Mouse (Mus musculus) retina, postnatal 1 day (tissue): ENCODE data around the gene Ap1g1.
"Not testable (repeated sequence)": the region's sequence is repeated elsewhere in the genome, so short reads cannot be mapped to it uniquely, and the experiment has no call there.

Experiments used
- DNase-seq: peaks from one replicate; pipeline ENCODE4 v3.0.0-alpha.2; 2012

The Ap1g1 gene

GRCm38 (mm10) chr8:109778280-109778977 is at the start of gene Ap1g1:
Ap1g1 (plus strand) TSS chr8:109778554.
- peak; percentile 99 for DNase-seq

GRCm38 (mm10) chr8:109731012-109731411 is 47.3 kb upstream of the Ap1g1 start:
- no peak for DNase-seq

GRCm38 (mm10) chr8:109734018-109734417 is 44.3 kb upstream of the Ap1g1 start:
- DNase-seq: no peak

GRCm38 (mm10) chr8:109736819-109737218 is 41.5 kb upstream of the Ap1g1 start:
- DNase-seq: no peak

- DNase-seq: peak; percentile 93
These were observed 40.9 kb upstream of the Ap1g1 start, which contains the start of gene Atxn1l for GRCm38 (mm10) chr8:109737237-109738048. Atxn1l (minus strand) TSS chr8:109737739.

- no peak for DNase-seq
These were observed 40.3 kb upstream of the Ap1g1 start for GRCm38 (mm10) chr8:109738049-109738380.

GRCm38 (mm10) chr8:109747468-109748199 is 30.7 kb upstream of the Ap1g1 start:
- DNase-seq: no peak

- no peak for DNase-seq
These were observed 28.1 kb upstream of the Ap1g1 start for GRCm38 (mm10) chr8:109750274-109750673.

GRCm38 (mm10) chr8:109750699-109751098 is 27.7 kb upstream of the Ap1g1 start:
- DNase-seq: no peak

GRCm38 (mm10) chr8:109751731-109752485 is 26.4 kb upstream of the Ap1g1 start:
- DNase-seq: no peak

GRCm38 (mm10) chr8:109754696-109755095 is 23.7 kb upstream of the Ap1g1 start:
- DNase-seq: no peak

- not testable (repeated sequence) for DNase-seq
These were observed 22.8 kb upstream of the Ap1g1 start for GRCm38 (mm10) chr8:109755554-109755953.

- no peak for DNase-seq
These were observed 21.5 kb upstream of the Ap1g1 start for GRCm38 (mm10) chr8:109756849-109757248.

GRCm38 (mm10) chr8:109759426-109759825 is 18.9 kb upstream of the Ap1g1 start:
- no peak for DNase-seq

GRCm38 (mm10) chr8:109760221-109760620 is 18.1 kb upstream of the Ap1g1 start:
- no peak for DNase-seq

GRCm38 (mm10) chr8:109764031-109764430 is 14.3 kb upstream of the Ap1g1 start:
- DNase-seq: no peak

- no peak for DNase-seq
These were observed 12.3 kb upstream of the Ap1g1 start for GRCm38 (mm10) chr8:109766081-109766480.

GRCm38 (mm10) chr8:109773154-109773553 is 5.2 kb upstream of the Ap1g1 start:
- DNase-seq: no peak

- DNase-seq: no peak
These were observed 503 bp upstream of the Ap1g1 start for GRCm38 (mm10) chr8:109777851-109778250.

GRCm38 (mm10) chr8:109778993-109779421 is 653 bp downstream of the Ap1g1 start:
- DNase-seq: no peak

GRCm38 (mm10) chr8:109779431-109780228 is 1.3 kb downstream of the Ap1g1 start:
- DNase-seq: no peak

- no peak for DNase-seq
These were observed 2.2 kb downstream of the Ap1g1 start for GRCm38 (mm10) chr8:109780548-109780947.
